Mouse (Mus musculus): ENCODE measurements around the gene Acadvl.

Acadvl gene

GRCm38 (mm10) chr11:70001159-70001558 lies 14.1 kb downstream of the Acadvl start:
- no peak for DNase-seq

GRCm38 (mm10) chr11:70000396-70000898 lies 14.8 kb downstream of the Acadvl start, which contains the start of gene Dvl2:
TSS of gene Dvl2 (plus strand) at chr11:70000595.
- DNase-seq = peak; percentile 89 to 94

GRCm38 (mm10) chr11:69999666-70000065 lies 15.5 kb downstream of the Acadvl start:
- no peak for DNase-seq

GRCm38 (mm10) chr11:69998567-69999491 lies 16.4 kb downstream of the Acadvl start:
- DNase-seq = peak in 1 of 2 experiments; percentile 50

GRCm38 (mm10) chr11:69997070-69997509 lies 18.1 kb downstream of the Acadvl start:
- peak; percentile 79 to 90 for DNase-seq

- peak in 1 of 2 experiments; percentile 76 for DNase-seq
These were observed 18.8 kb downstream of the Acadvl start for GRCm38 (mm10) chr11:69996161-69997061.

- DNase-seq = peak; percentile 93 to 97
These were observed 19.7 kb downstream of the Acadvl start, which contains the start of gene Phf23 for GRCm38 (mm10) chr11:69995391-69995960. TSS of gene Phf23 (plus strand) at chr11:69995777.

GRCm38 (mm10) chr11:69994401-69995090 lies 20.7 kb downstream of the Acadvl start:
- no peak for DNase-seq

- DNase-seq = no peak
These were observed 22.3 kb downstream of the Acadvl start for GRCm38 (mm10) chr11:69992932-69993331.

- peak in 1 of 2 experiments; percentile 25 for DNase-seq
These were observed 22.8 kb downstream of the Acadvl start for GRCm38 (mm10) chr11:69992396-69992795.

GRCm38 (mm10) chr11:69991711-69992110 lies 23.5 kb downstream of the Acadvl start:
- no peak for DNase-seq

GRCm38 (mm10) chr11:69990850-69991691 lies 24.1 kb downstream of the Acadvl start, which contains the start of gene Gabarap:
TSS of gene Gabarap (plus strand) at chr11:69991143.
- peak; percentile 97 for DNase-seq

GRCm38 (mm10) chr11:69989949-69990348 lies 25.3 kb downstream of the Acadvl start:
- DNase-seq = peak in 1 of 2 experiments; percentile 25

GRCm38 (mm10) chr11:69984431-69984830 lies 30.8 kb downstream of the Acadvl start:
- no peak for DNase-seq

- DNase-seq = no peak
These were observed 31.8 kb downstream of the Acadvl start for GRCm38 (mm10) chr11:69983377-69983776.

GRCm38 (mm10) chr11:69982877-69983276 lies 32.3 kb downstream of the Acadvl start:
- no peak for DNase-seq

GRCm38 (mm10) chr11:69982225-69982624 lies 33.0 kb downstream of the Acadvl start, which contains the start of gene Elp5:
TSS of gene Elp5 (minus strand) at chr11:69982517.
- no peak for DNase-seq

- peak in 1 of 2 experiments; percentile 54 for DNase-seq
These were observed 34.0 kb downstream of the Acadvl start, which contains the start of gene Ctdnep1 for GRCm38 (mm10) chr11:69981141-69981762. TSS of gene Ctdnep1 (plus strand) at chr11:69981156.

- peak; percentile 99 to 100 for DNase-seq
These were observed 34.7 kb downstream of the Acadvl start for GRCm38 (mm10) chr11:69980196-69981140.
